Mouse (Mus musculus) 3T3-L1 (cell line): ENCODE data around the gene Per3.
A peak's percentile ranks its signal among the peaks of the same experiment; 100 is the strongest.

Source experiments
- DNase-seq: peaks from one replicate; pipeline ENCODE4 v3.0.0-alpha.2; 2015; ENCODE audit warnings: low read depth, low spot score

The Per3 gene

GRCm38 (mm10) chr4:151044037-151044943 is at the start of gene Per3:
Gene Per3, minus strand, starts transcription at chr4:151044665.
- DNase-seq = peak; percentile 92

DNA sequence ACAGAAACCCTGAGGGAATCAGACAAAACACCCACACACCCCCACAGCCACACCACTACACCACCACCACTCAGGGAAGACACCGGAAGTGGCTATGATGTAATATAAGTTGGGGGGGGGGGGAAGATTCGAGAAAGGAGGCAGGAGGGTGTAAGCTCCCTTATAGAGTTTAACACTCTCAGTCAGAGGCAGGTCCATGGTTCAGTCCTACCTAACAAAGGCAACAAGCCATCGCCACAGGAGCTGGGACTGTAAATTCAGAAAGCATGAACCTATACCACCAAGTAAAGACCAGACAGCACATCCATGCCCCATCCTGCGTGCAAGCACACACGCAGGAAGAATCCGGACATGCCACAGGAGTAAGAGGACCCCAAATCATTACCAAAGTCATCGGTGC is 44.8 kb upstream of the Per3 start, which contains the start of gene Gm13090:
Gene Gm13090, plus strand, starts transcription at position 301 of the 400 bp plus-strand sequence.
- no peak for DNase-seq

DNA sequence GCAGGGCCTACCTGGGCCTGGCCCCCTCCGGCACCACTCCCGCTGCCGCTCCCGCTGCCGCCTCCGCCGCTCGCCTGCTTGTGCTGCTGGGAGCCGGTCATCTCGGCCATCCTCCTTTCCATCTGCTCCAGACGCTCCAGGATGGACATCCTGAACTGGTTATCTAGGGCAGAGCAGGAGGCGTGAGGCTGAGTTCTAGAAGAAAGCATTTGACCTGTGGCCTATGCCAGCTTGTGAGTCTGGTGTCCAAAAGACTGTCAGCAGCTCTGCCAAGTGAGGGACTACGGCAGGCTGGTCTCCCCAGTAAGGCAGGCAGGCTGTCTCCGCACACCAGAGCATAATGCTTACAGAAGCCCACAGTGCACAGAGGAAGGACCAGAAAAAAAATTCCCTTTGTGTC is 44.4 kb upstream of the Per3 start:
- no peak for DNase-seq

- DNase-seq = no peak
Measured at GRCm38 (mm10) chr4:151087358-151087757, 42.9 kb upstream of the Per3 start.

DNA sequence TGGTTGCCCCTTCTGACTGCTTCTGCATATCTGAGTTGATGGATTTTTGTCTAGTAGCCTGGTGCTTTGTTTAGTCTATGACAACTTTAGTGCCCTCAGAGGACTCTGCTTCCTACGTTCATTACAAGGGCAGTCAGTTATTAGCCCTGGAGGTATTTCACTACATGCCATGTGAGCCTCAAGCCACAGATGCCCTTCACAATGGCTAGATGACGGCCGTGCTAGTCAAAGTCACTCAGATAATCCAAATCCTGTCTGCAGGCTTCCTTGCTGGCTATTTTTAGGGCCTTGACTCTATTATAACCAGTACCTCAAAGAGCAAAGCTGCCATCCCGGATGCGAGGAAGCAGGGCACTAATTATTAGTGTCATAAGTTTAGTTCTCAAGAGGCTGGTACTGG is 38.6 kb upstream of the Per3 start:
- DNase-seq = no peak

DNA sequence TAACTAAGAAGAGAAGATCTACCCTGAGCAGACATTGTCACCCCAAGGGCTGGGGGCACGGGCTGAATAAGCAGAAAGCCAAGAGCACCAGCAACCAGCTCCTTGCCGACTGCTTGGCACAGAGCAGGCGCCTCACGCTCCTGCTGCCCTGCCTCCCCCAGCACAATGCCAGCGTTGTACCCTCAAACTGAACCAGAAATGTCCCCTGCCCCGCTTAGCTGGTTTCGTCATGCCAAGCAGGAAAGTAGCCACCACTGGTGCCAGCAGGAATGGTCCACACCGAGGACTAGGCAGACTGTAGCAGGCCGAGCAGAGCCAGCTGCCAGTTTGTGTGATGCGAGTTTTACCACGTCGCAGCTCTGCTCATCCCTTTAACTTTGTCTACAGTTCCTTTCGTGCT is 37.5 kb upstream of the Per3 start:
- DNase-seq = no peak

- DNase-seq = no peak
Measured at GRCm38 (mm10) chr4:151081355-151081754, 36.9 kb upstream of the Per3 start.

- no peak for DNase-seq
Measured at GRCm38 (mm10) chr4:151074817-151075216, 30.4 kb upstream of the Per3 start.

DNA sequence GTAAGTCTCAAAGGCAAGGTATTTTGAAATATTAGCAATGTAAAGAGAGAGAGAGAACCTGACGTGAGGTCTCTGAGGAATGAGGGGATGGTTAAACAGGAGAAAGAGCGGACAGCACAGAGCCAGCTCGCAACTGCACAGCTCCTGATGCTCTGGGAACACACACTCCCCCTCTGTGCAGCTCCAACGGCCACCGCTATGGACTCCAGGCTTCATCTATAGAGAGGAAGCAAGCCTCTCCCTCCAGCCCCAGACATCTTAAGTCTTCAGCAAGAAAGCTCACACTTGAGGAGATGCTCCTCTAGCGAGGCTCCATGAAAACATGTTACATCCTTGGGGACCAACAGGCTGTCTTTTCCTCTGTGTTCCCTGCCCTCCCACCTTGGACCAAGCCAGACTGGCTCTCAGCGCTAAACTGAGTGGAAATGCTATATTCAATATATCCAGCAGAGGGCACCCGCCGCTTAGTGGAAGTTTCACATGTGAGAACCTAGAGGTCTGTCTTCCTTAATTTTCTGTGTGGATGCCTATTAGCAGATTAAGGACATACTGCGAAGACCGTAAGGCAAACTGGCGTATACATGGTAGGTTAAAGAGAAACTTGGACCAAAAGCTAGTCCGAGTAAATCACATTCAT is 28.8 kb upstream of the Per3 start:
- DNase-seq = peak; percentile 81

DNA sequence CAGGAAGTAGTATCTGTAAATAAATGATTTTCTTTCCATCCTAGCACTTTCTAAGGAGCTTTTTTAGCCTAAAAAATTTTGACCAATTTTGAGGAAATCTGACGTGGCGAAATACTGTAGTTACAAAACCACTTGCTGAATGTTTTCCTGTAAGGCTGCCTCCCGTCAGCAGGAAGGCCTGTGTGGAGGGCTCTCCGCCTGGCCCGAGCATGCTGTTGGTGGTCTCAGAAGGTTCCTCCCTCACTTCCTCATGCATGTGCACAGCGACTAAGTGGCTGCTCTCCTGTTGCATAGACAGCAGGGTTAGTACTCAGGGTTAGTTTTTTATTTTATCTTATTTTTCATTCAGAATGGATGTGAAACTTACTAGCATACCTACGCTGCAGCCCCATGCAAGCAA is 26.5 kb upstream of the Per3 start:
- no peak for DNase-seq

DNA sequence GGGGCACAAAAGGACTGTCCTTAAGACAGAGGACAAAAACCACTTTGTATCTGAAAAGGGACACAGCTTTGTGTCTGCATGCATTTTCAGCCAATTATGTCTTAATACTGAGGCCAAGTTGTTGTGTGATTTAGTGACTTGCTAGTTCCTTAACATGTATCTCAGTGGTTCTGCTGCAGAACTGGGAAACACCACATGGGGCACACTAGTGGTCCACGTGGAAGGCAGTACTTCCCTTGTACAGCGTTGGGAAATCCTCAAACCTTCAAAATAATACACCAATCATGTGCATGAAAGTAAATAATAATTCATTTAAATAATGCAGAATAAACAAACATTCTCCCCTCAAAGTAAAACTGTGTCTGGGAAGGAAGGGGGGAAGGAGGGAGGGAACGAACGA is 24.3 kb upstream of the Per3 start:
- peak; percentile 18 for DNase-seq

DNA sequence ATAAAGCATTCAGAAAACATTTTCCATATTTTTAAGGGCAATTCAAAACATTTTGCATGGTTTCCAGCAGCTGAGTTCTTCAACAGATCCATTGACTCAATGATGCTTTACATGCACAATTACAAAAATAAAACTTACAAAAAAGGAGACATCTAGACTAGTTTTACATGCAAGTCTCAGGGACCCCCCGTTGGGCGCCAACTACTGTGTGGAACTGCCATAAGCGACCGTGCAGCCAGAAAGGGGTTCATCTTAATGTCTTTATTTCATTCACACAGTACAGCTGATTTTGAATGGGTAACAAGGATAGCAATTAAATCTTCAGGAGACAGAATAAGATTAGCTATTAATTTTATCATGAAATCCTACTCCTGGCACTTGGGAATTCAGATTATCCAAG is 15.1 kb upstream of the Per3 start:
- no peak for DNase-seq

GRCm38 (mm10) chr4:151058634-151059033 is 14.2 kb upstream of the Per3 start:
- no peak for DNase-seq

GRCm38 (mm10) chr4:151057347-151058321 is 13.2 kb upstream of the Per3 start, which contains the start of gene Vamp3:
Gene Vamp3, minus strand, starts transcription at chr4:151057963.
- peak; percentile 97 for DNase-seq

DNA sequence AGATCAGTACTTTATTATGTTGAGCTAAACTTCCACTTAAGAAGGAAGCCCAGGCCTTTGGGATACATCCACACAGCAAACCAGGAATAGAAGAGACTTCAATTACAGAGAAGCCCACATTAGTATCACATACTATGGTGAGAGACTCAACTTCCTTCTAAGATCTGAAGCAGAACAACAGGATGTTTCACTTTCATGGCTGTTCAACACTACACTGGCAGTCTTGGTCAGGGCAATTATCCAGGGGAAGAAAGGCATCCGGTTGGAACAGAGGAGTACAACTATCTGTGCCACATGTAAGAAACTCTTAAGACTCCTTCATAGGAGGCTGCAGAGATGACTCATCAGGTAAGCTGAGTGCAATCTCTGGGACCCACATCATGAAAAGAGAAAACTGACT is 6.7 kb upstream of the Per3 start:
- DNase-seq = peak; percentile 39

GRCm38 (mm10) chr4:151046524-151046923 is 2.1 kb upstream of the Per3 start:
- no peak for DNase-seq

- DNase-seq = peak; percentile 11
Measured at GRCm38 (mm10) chr4:151044944-151045570, 592 bp upstream of the Per3 start.

GRCm38 (mm10) chr4:151043281-151043680 is 1.2 kb downstream of the Per3 start:
- DNase-seq = peak; percentile 17

DNA sequence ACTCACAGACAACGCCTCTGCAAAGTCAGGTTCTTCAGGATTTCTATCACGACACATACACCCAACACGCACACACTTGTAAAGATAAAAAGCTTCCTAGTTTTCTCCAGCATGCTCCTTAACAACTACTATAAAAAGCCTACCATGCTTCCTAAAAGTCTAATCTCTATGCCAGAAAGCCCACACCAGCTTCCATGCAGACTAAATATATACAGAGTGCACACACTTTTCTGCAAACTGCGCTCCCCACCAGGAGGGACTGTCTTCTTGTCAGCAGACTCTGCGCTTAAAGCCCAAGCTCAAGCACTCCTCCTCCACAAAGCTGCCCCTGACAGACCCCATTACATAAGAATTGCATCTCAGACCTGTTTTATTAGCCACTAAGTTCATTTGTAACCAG is 3.0 kb downstream of the Per3 start:
- DNase-seq = no peak

- DNase-seq = no peak
Measured at GRCm38 (mm10) chr4:151037800-151038199, 6.7 kb downstream of the Per3 start.

DNA sequence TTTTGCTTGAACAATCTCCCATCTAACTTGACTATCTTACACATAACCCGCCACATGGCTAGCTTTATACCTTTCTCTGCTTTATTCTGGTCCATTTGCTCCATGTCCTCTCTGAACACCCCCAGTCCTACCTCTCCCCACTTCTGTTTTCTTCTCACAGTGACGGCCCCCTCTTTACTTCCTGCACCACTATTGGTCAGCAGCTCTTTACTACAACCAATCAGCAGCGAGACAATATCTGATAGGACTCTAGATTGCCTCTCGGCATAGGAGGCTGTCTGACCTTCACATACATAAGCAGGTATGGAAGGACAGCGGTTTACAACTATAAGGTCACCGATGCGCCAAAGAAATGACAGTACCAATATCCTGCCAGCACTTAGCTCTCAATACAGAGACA is 7.9 kb downstream of the Per3 start:
- DNase-seq = no peak
